In the genomic region with DNA sequence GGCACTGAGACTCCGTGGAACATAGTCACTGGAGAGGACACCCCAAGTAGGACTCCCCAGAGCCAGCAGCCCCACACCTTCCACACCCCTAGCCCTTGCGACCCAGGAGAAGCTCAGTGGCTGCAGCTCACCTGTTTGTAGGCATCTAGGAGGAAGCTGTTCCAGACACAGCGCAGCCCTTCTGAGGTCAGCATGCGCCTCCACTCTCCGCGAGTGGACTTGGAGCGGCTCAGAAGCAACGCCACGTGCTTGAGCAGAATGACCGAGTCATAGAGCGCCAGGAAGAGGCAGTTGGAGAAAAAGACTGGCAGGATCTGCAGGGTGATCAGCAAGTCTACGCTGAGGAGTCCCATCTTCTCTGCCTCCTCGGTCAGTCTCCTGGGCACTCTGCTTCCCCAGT, we compare ENCODE assay signal across 9 mouse cellular contexts. TPM values are rescaled to one million over a fixed set of nuclear protein-coding genes. Genes with fewer than 3 reads are reported as not detected.
A peak's percentile ranks its signal among the peaks of the same experiment; 100 is the strongest.
DNase-seq lines count a peak whose midpoint lies in the region; ATAC-seq and TF ChIP-seq lines count a peak whose summit lies in the region.
"Had no signal": no experiment of that assay in that cellular context is flagged by ENCODE, and none has a peak within 500 bp of the region (broad histone marks: within the 10 kb centered on the region; RNA-seq: fewer than 3 reads in every experiment).

No protein-coding gene starts in this region.

- TF ChIP-seq POLR2A in lung, adult 2 months (IDR thresholded peaks at IDR 0.05; ENCODE audit: borderline replicate concordance, extremely low read depth, low read depth, low read length): no peak

- H3K27me3 ChIP-seq in lung, postnatal 0 days (replicated peaks; ENCODE audit: insufficient read depth, low read length): no peaks in the 10 kb centered on the region
- H3K27me3 ChIP-seq in stomach, embryonic 16.5 days (ENCODE audit: control insufficient read depth, insufficient read depth, low read length): no peaks in the 10 kb centered on the region

- H3K36me3 ChIP-seq in lung, postnatal 0 days (ENCODE audit: insufficient read depth, low read length): no peaks in the 10 kb centered on the region
- H3K36me3 ChIP-seq in stomach, embryonic 16.5 days (ENCODE audit: control insufficient read depth, insufficient read depth, low read length): no peaks in the 10 kb centered on the region

- no peak for TF ChIP-seq CTCF in lung, postnatal 0 days (IDR thresholded peaks at IDR 0.05)
- no peak for TF ChIP-seq CTCF in lung, adult 2 months (IDR thresholded peaks at IDR 0.05; ENCODE audit: insufficient read depth, low read length)

- TF ChIP-seq EP300 in lung, postnatal 0 days (IDR thresholded peaks at IDR 0.05): no peak

- no peaks in the 10 kb centered on the region for H3K4me1 ChIP-seq in lung, postnatal 0 days (ENCODE audit: insufficient read depth, low read depth, low read length)
- H3K4me1 ChIP-seq in lung, adult 2 months (ENCODE audit: control insufficient read depth, insufficient read depth, low read length): no peaks in the 10 kb centered on the region
- no peaks in the 10 kb centered on the region for H3K4me1 ChIP-seq in stomach, embryonic 16.5 days (ENCODE audit: control insufficient read depth, insufficient read depth, low read length)

- H3K4me2 ChIP-seq in lung, postnatal 0 days (replicated peaks; ENCODE audit: low read depth, low read length): peak overlapping the region; percentile 47; the same call in 1 of the 2 replicates
- H3K4me2 ChIP-seq in stomach, embryonic 16.5 days (ENCODE audit: low read depth, low read length): peak overlapping the region; percentile 51

- WGBS in lung, postnatal 0 days: 72% methylated on average over 13 of the region's 13 CpGs
- 70% methylated on average over 13 of the region's 13 CpGs for WGBS in lung, adult 2 months
- WGBS in stomach, embryonic 16.5 days: 76% methylated on average over 13 of the region's 13 CpGs

- no peak overlapping the region for H3K9ac ChIP-seq in lung, postnatal 0 days (replicated peaks; ENCODE audit: low read depth)
- H3K9ac ChIP-seq in stomach, embryonic 16.5 days (ENCODE audit: low read length): no peak overlapping the region

- H3K4me3 ChIP-seq in lung, postnatal 0 days (ENCODE audit: low read depth, low read length): no peak overlapping the region
- no peak overlapping the region for H3K4me3 ChIP-seq in lung, adult 2 months (replicated peaks; ENCODE audit: extremely low read depth, low read depth, low read length)
- peak overlapping the region; percentile 35; the same call in 1 of the 2 replicates for H3K4me3 ChIP-seq in stomach, embryonic 16.5 days (replicated peaks; ENCODE audit: low read length)
- H3K4me3 ChIP-seq: erythroblast, embryonic 14.5 days had no signal

- peak; percentile 13 for DNase-seq in adrenal gland, postnatal 14 days
- DNase-seq in adrenal gland, adult 8-10 months: no peak
- DNase-seq in lung, postnatal 0 days (ENCODE audit: low spot score): no peak
- no peak for DNase-seq in lung, adult 2 months
- DNase-seq in cerebellum, adult 9-10 months: peak; percentile 65
- DNase-seq in induced T-regulatory cell, adult 2 months (ENCODE audit: low read depth): peak; percentile 23
- DNase-seq in kidney, postnatal 14 days: no peak

- no peak overlapping the region for H3K27ac ChIP-seq in lung, postnatal 0 days (ENCODE audit: low read length)
- no peak overlapping the region for H3K27ac ChIP-seq in stomach, embryonic 16.5 days (ENCODE audit: low read length)

- no peaks in the 10 kb centered on the region for H3K9me3 ChIP-seq in lung, postnatal 0 days (ENCODE audit: low read length)
- H3K9me3 ChIP-seq in stomach, embryonic 16.5 days (replicated peaks; ENCODE audit: control insufficient read depth, low read length): no peaks in the 10 kb centered on the region

- ATAC-seq in lung, postnatal 0 days: no peak
- no peak for ATAC-seq in stomach, embryonic 16.5 days (ENCODE audit: insufficient read depth, low FRiP score)

RNA-seq across cellular contexts. Expression of gene Dio2, which starts 0.3 kb away (rescaled TPM):
- 32.9 and 43.6 TPM in 2 replicates for total RNA-seq in adrenal gland, postnatal 14 days (2021)
- total RNA-seq in adrenal gland, adult 8-10 months (2022): 10 to 100 TPM in 1 of 4 experiments, 1 to 10 TPM in 2, under 1 TPM in 1; 0.37 to 11.7 (median 5.5) TPM
- polyA plus RNA-seq in lung, postnatal 0 days (2015; fragmentation: Nextera tagmentation; extraction: Ambion mirVana): 0.06 and 0.07 TPM in 2 replicates
- 0.12 and 0.98 TPM in 2 replicates for polyA plus RNA-seq in lung, adult 2 months (2012; rRNA removed)
- 0.49 and 0.57 TPM in 2 replicates for polyA plus RNA-seq in stomach, embryonic 16.5 days (2015; fragmentation: Nextera tagmentation; extraction: Ambion mirVana)

Comparison
In these comparisons a context has a peak if more than half of its experiments do, and no peak if none do; other contexts are left out.
1. DNase-seq: peak in adrenal gland, postnatal 14 days (single experiment), cerebellum, adult 9-10 months (single experiment) and induced T-regulatory cell, adult 2 months (single experiment); none in adrenal gland, adult 8-10 months (single experiment), lung, postnatal 0 days (single experiment), lung, adult 2 months (single experiment) and kidney, postnatal 14 days (single experiment).